Comparison of ENCODE assay signal across 15 mouse cellular contexts in genomic region chr13:102014958-102015357, GRCm38 (mm10).
DNase-seq lines count a peak whose midpoint lies in the region; TF ChIP-seq lines count a peak whose summit lies in the region.
"Had no signal": no experiment of that assay in that cellular context is flagged by ENCODE, and none has a peak within 500 bp of the region (broad histone marks: within the 10 kb centered on the region; RNA-seq: fewer than 3 reads in every experiment).

No protein-coding gene starts in this region.

- no peaks in the 10 kb centered on the region for H3K27me3 ChIP-seq in kidney, adult 2 months (replicated peaks; ENCODE audit: control insufficient read depth, insufficient read depth, low read length)
- H3K27me3 ChIP-seq: embryonic facial prominence, embryonic 12.5 days; forebrain, embryonic 13.5 days; midbrain, embryonic 12.5 days; neural tube, embryonic 13.5 days had no signal

- DNase-seq in adrenal gland, postnatal 14 days = peak; percentile 48
- no peak for DNase-seq in adrenal gland, postnatal 25 days
- peak; percentile 51 for DNase-seq in gastrocnemius, adult 2 months
- DNase-seq in gastrocnemius, adult 8-10 months (ENCODE audit: low spot score in 2 of 2) = no peak
- DNase-seq in kidney, adult 2 months = peak; percentile 15
- no peak for DNase-seq in kidney, postnatal 14 days
- no peak for DNase-seq in right cerebral cortex, postnatal 10 days (ENCODE audit: low spot score in 2 of 2)
- DNase-seq: lung, postnatal 10 days; right cerebral cortex, adult 18-20 months; thymus, postnatal 25 days had no signal

- TF ChIP-seq POLR2A in kidney, adult 2 months (IDR thresholded peaks at IDR 0.05; ENCODE audit: low read depth, low read length) = no peak

- no peaks in the 10 kb centered on the region for H3K36me3 ChIP-seq in kidney, adult 2 months (ENCODE audit: control insufficient read depth, insufficient read depth, low read length)
- H3K36me3 ChIP-seq: embryonic facial prominence, embryonic 12.5 days; midbrain, embryonic 12.5 days; neural tube, embryonic 13.5 days had no signal

- intact Hi-C loops in gastrocnemius, adult 2 months (cut with DNase I) = no loop called here

- no peaks in the 10 kb centered on the region; the same call in 1 of the 2 replicates for H3K4me1 ChIP-seq in kidney, adult 2 months (ENCODE audit: control insufficient read depth, insufficient read depth, low read length)
- H3K4me1 ChIP-seq: embryonic facial prominence, embryonic 12.5 days; forebrain, embryonic 13.5 days; midbrain, embryonic 12.5 days; neural tube, embryonic 13.5 days had no signal

- no peak overlapping the region for H3K4me3 ChIP-seq in gastrocnemius, adult 2 months
- no peak overlapping the region for H3K4me3 ChIP-seq in kidney, adult 2 months (ENCODE audit: insufficient read depth, low read depth, low read length)
- H3K4me3 ChIP-seq: embryonic facial prominence, embryonic 12.5 days; erythroblast, embryonic 14.5 days; forebrain, embryonic 13.5 days; midbrain, embryonic 12.5 days; neural tube, embryonic 13.5 days had no signal

- TF ChIP-seq CTCF in gastrocnemius, adult 2 months (IDR thresholded peaks at IDR 0.05) = no peak
- no peak for TF ChIP-seq CTCF in kidney, adult 2 months (conservative IDR thresholded peaks at IDR 0.05; ENCODE audit: insufficient read depth, insufficient read length, low read depth, low read length)

- 45% methylated on average over 3 of the region's 3 CpGs for WGBS in kidney, adult 2 months

- peak overlapping the region; percentile 48 for H3K27ac ChIP-seq in gastrocnemius, adult 2 months
- H3K27ac ChIP-seq in kidney, adult 2 months (ENCODE audit: insufficient read depth, low read depth, low read length) = no peak overlapping the region
- H3K27ac ChIP-seq: embryonic facial prominence, embryonic 12.5 days; forebrain, embryonic 13.5 days; midbrain, embryonic 12.5 days; neural tube, embryonic 13.5 days had no signal

Comparison
In these comparisons a context has a peak if more than half of its experiments do, and no peak if none do; other contexts are left out.
1. DNase-seq: peak in adrenal gland, postnatal 14 days (single experiment), gastrocnemius, adult 2 months (single experiment) and kidney, adult 2 months (single experiment); none in adrenal gland, postnatal 25 days (single experiment), gastrocnemius, adult 8-10 months (0 of 2), kidney, postnatal 14 days (single experiment) and right cerebral cortex, postnatal 10 days (0 of 2).